Mouse (Mus musculus) embryonic facial prominence, embryonic 11.5 days (tissue): Measurements from ENCODE around the gene Myo6. TPM values are rescaled to one million over a fixed set of nuclear protein-coding genes. Genes with fewer than 3 reads are reported as not detected.
A peak's percentile ranks its signal among the peaks of the same experiment; 100 is the strongest.

Experiments
- ATAC-seq: fragments of 200-750 bp; cut with Nextera tagmentation; replicated peaks from 2 replicates; pipeline ENCODE4 v1.8.0; 2017; ENCODE audit warnings: low read depth; ENCODE audit not compliant: insufficient number of reproducible peaks, low FRiP score, low TSS enrichment
- DNase-seq: peaks from one replicate; pipeline ENCODE4 v3.0.0-alpha.2; 2015; ENCODE audit warnings: low spot score
- H3K27ac ChIP-seq: fragments of 300-500 bp; sonication (generic); replicated peaks from 2 replicates; pipeline ENCODE4 v1.5.1; 2014; ENCODE audit warnings: mild to moderate bottlenecking, low read depth, low read length, control low read depth
- H3K27me3 ChIP-seq: fragments of 300-500 bp; sonication (generic); 2 replicates; pipeline ENCODE4 v1.6.1; 2014; ENCODE audit warnings: mild to moderate bottlenecking, low read length, moderate library complexity, mixed read lengths; ENCODE audit not compliant: control insufficient read depth, insufficient read depth
- H3K36me3 ChIP-seq: fragments of 300-500 bp; sonication (generic); replicated peaks from 2 replicates; pipeline ENCODE4 v1.6.1; 2014; ENCODE audit warnings: low read depth, mild to moderate bottlenecking, low read length, moderate library complexity, mixed read lengths; ENCODE audit not compliant: control insufficient read depth, insufficient read depth
- H3K4me1 ChIP-seq: fragments of 300-500 bp; sonication (generic); 2 replicates; pipeline ENCODE4 v1.6.1; 2014; ENCODE audit warnings: low read length, mixed read lengths; ENCODE audit not compliant: control insufficient read depth, insufficient read depth
- H3K4me2 ChIP-seq: fragments of 300-500 bp; sonication (generic); 2 replicates; pipeline ENCODE4 v1.6.1; 2014; ENCODE audit warnings: low read depth, mild to moderate bottlenecking, control low read depth, low read length, moderate library complexity
- H3K4me3 ChIP-seq: fragments of 300-500 bp; sonication (generic); 2 replicates; pipeline ENCODE4 v1.5.1; 2014; ENCODE audit warnings: low read depth, low read length, control low read depth
- H3K9ac ChIP-seq: fragments of 300-500 bp; sonication (generic); replicated peaks from 2 replicates; pipeline ENCODE4 v1.6.1; 2014; ENCODE audit warnings: mild to moderate bottlenecking, control low read depth, low read length
- H3K9me3 ChIP-seq: fragments of 300-500 bp; sonication (generic); replicated peaks from 2 replicates; pipeline ENCODE4 v1.6.1; 2016; ENCODE audit warnings: mild to moderate bottlenecking, low read length, inconsistent platforms, mixed read lengths; ENCODE audit not compliant: control insufficient read depth
- WGBS: fragments of 180-500 bp; shearing (Covaris S2); extraction: QIAGEN DNeasy Blood & Tissue Kit; methylation state at CpG from one replicate; pipeline ENCODE4 v1.1.7; 2014; 5-methylcytosine and 5-hydroxymethylcytosine counted together
- polyA plus RNA-seq: library from polyadenylated mRNA; unstranded; fragments of >200 nt; fragmentation: Nextera tagmentation; extraction: Ambion mirVana; gene quantifications from 2 replicates; pipeline ENCODE4 v1.2.1, GENCODE M21; 2014

Gene Myo6
- polyA plus RNA-seq, 1 experiment from 2014 or later: 12.1 TPM

DNA sequence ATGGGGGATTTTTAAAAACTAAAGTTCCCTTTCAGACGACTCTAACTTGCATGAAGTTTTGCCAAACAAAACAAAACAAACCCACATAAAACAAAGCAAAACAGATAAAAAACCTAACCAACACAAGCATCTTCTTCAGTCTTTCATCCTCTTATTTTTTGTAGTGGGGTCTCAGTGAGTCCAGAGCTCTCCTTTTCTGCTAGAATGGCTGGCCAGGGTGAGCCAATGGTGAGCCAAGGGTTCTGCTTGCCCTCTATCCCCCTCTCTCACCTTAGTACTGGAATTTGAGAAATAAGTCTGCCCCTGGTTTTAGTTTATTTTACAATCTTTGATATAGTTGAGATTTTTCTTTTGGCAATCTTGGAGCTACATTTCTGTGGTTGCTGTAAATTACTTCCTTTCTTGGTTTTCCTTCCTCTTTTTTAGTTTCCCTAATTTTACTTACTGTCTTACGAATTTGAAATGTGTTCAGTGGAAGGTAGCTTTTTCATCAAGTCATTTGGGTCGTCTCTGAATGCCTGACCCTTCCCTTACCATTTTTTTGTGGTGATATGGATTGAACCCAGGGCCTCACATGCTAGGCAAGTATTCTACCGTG, 1.6 kb upstream of the Myo6 start:
- Histone ChIP-seq H3K27me3 (no peaks in the 10 kb centered on the region), H3K4me1 (no peaks in the 10 kb centered on the region), H3K9me3 (no peaks in the 10 kb centered on the region), H3K4me2 (no peak overlapping the region), H3K36me3 (no peaks in the 10 kb centered on the region), H3K9ac (no peak overlapping the region), H3K27ac (no peak overlapping the region), H3K4me3 (no peak overlapping the region)
- WGBS: 81% methylated on average over 4 of the region's 4 CpGs
- no peak for DNase-seq
- no peak for ATAC-seq

DNA sequence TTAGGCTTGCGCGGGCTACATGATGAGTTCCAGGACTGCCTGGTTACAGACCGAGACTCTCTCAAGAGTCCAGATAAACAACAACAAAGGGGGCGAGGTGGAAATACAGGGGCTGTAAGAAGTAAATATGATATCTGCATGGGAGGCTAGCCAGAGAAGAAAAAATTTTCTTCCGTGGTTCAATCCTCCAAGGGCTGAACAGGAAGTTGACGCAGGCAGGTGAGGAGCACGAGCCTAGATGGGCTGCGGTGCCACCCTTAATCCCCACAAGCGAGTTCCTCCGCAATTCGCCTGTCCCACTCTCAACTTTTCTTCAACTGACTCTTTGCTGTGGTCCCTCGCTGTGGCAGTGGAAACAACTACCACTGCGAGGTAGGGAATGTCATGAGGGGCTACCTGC, 640 bp upstream of the Myo6 start:
- H3K4me2 ChIP-seq: peak overlapping the region; percentile 82
- WGBS: 4% methylated on average over 13 of the region's 13 CpGs
- H3K9ac ChIP-seq: peak overlapping the region; percentile 5; the same call in 1 of the 2 replicates
- no peaks in the 10 kb centered on the region for H3K9me3 ChIP-seq
- H3K27ac ChIP-seq: no peak overlapping the region
- no peaks in the 10 kb centered on the region for H3K27me3 ChIP-seq
- no peaks in the 10 kb centered on the region for H3K36me3 ChIP-seq
- H3K4me1 ChIP-seq: no peaks in the 10 kb centered on the region
- ATAC-seq (no peak), DNase-seq (no peak)
- peak overlapping the region; percentile 64 for H3K4me3 ChIP-seq

DNA sequence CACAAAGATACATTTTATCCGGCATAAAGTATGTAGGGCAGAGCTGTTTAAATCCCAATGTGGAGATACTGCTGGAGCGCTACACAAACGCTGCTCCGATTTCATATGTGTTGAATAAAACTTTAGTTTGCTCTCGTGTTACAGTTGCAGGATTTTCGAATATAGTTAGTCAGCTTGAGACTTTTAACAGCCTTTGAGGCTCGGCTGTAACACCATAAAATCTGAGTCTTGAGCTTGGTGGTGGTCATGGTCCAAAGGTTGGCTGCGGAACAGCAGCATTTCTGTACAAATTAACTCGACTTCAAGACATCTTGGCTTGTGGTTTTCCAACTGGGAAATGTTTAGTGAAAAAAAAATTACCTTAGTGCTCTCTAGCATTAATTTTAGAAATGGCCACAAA, 859 bp downstream of the Myo6 start:
- peak overlapping the region; percentile 10; the same call in 1 of the 2 replicates for H3K4me3 ChIP-seq
- WGBS: 54% methylated on average over 9 of the region's 9 CpGs
- H3K27me3 ChIP-seq: no peaks in the 10 kb centered on the region
- H3K9me3 ChIP-seq: no peaks in the 10 kb centered on the region
- H3K4me2 ChIP-seq: peak overlapping the region; percentile 27
- ATAC-seq (no peak), DNase-seq (no peak)
- H3K27ac ChIP-seq: no peak overlapping the region
- no peaks in the 10 kb centered on the region for H3K36me3 ChIP-seq
- H3K9ac ChIP-seq: no peak overlapping the region
- H3K4me1 ChIP-seq: no peaks in the 10 kb centered on the region

DNA sequence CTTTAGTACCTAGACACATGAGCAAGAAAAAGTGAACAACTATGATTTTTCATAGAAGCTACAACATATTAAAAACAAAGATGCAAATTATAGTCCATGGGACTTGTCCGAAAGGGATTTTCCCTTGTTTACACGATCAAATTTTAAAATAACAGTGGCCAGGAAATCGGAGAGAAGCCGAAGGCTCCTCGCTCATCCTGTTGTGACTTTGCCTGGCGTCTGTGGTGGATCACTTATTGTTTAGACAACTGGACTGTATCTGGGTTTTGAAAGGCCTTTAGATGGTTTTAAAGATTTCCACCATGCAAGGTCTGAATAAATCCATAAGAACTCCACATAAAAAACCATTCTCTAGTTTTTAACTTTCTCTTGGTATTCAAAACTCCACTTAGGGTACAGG, 1.6 kb downstream of the Myo6 start:
- no peak overlapping the region for H3K4me3 ChIP-seq
- no peak overlapping the region for H3K27ac ChIP-seq
- H3K4me2 ChIP-seq: no peak overlapping the region
- no peaks in the 10 kb centered on the region for H3K36me3 ChIP-seq
- no peaks in the 10 kb centered on the region for H3K9me3 ChIP-seq
- H3K9ac ChIP-seq: no peak overlapping the region
- DNase-seq (no peak), ATAC-seq (no peak)
- H3K27me3 ChIP-seq: no peaks in the 10 kb centered on the region
- WGBS: 59% methylated on average over 6 of the region's 6 CpGs
- H3K4me1 ChIP-seq: no peaks in the 10 kb centered on the region

DNA sequence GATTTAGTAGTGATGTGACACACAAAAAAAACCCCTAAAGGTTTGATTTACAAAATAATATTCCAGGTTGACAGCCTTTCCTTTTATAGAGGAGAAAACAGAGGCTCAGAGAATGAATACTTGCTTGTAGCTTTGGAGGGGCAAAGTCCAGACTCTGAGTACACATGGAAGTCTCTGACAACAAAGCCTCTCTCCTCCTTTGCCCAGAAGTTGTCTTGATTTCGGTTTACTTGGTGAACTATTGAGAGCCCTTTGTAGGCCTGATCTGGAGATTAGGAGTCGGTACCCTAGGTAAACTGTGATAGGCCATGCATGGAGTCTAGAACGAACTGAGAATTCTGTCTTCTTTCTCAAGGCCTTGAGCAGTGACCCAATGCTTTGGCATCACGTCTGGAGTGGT, 2.3 kb downstream of the Myo6 start:
- Histone ChIP-seq H3K4me2 (no peak overlapping the region), H3K9me3 (no peaks in the 10 kb centered on the region), H3K27me3 (no peaks in the 10 kb centered on the region), H3K36me3 (no peaks in the 10 kb centered on the region), H3K27ac (no peak overlapping the region), H3K9ac (no peak overlapping the region), H3K4me3 (no peak overlapping the region), H3K4me1 (no peaks in the 10 kb centered on the region)
- DNase-seq (no peak), ATAC-seq (no peak)
- 74% methylated on average over 4 of the region's 4 CpGs for WGBS

DNA sequence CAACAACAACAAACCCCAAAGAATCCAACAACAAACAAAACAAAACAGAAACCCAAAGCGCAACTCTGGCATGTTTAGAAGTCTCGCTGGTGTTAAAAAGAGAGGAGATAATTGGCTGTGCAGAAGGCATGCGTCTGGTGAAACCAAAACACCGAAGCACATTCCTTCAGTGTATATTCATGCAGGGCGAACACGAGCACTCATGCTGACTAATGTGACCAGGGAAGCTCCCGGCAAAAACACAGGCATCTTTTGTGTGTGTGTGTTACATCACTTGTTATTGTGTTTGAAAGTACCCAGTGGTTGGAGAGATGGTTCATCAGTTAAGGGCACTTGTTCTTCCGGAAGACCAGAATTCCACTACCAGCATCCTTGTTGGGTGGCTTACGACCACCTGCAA, 4.7 kb downstream of the Myo6 start:
- Histone ChIP-seq H3K4me2 (no peak overlapping the region), H3K27me3 (no peaks in the 10 kb centered on the region), H3K4me1 (no peaks in the 10 kb centered on the region), H3K36me3 (no peaks in the 10 kb centered on the region), H3K27ac (no peak overlapping the region), H3K4me3 (no peak overlapping the region), H3K9me3 (no peaks in the 10 kb centered on the region), H3K9ac (no peak overlapping the region)
- DNase-seq (no peak), ATAC-seq (no peak)
- 87% methylated on average over 9 of the region's 9 CpGs for WGBS

DNA sequence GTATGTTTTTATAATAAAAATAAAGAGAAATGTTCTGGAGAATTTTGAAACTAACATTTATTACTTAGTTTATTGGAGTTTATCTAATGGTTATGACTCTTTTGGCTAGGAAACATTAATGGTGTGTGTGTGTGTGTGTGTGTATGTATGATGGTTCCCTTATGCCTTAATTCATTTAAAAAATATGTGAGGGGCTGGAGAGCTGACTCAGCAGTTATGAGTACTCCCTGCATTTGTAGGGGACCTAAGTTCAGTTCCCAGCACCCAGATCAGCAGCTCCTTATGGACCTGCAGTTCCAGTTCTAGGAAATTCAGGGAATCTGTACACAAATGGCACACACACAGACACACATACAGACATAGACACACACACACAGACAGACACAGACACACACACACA, 6.4 kb downstream of the Myo6 start:
- Histone ChIP-seq H3K4me2 (no peak overlapping the region), H3K36me3 (no peaks in the 10 kb centered on the region), H3K4me3 (no peak overlapping the region), H3K9me3 (no peaks in the 10 kb centered on the region), H3K4me1 (no peaks in the 10 kb centered on the region), H3K9ac (no peak overlapping the region), H3K27ac (no peak overlapping the region), H3K27me3 (no peaks in the 10 kb centered on the region)
- no peak for DNase-seq
- ATAC-seq: no peak

DNA sequence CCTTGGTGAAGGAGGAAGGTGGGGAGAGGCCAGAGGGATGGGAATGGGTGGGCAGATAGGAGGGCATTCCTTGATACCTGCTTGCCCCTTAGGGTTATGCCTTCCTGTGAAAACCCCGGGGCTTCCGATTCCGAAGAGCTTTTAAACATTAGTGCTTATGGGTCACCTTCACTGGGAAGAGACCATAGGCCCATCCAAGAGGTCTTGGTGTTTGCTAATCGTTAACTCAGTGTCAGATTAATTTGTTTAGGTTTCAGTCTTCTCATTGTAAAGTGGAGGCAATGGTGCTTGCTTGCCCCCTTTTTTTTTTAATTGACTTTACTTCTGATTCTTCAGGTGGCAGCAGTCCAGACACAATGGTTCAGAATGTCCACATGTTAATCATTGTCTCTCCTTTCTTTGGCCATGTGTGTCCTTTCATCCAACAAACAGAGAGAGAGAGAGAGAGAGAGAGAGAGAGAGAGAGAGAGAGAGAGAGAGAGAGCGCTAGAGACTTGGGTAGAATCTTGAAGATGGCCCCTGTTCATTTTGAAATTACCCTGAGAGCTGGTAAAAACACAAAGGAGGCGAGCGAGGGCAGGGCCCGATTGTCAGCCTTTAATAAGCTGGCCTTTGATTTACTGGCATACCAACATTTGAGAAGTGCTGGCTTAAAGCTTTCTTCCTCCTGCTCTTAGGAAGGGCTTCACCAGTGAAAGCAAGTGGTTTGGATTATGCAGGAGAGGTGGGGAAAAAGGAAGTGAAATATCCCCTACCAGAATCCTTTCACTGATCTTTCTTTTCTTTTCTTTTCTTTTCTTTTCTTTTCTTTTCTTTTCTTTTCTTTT, 7.8 kb downstream of the Myo6 start:
- no peak overlapping the region for H3K4me3 ChIP-seq
- WGBS: 71% methylated on average over 8 of the region's 8 CpGs

More for the DNA sequence above, 7.8 kb downstream of the Myo6 start:
- no peak overlapping the region for H3K9ac ChIP-seq
- no peak overlapping the region for H3K27ac ChIP-seq
- no peaks in the 10 kb centered on the region for H3K9me3 ChIP-seq
- no peaks in the 10 kb centered on the region for H3K4me1 ChIP-seq
- H3K27me3 ChIP-seq: no peaks in the 10 kb centered on the region
- DNase-seq (no peak), ATAC-seq (no peak)
- no peak overlapping the region for H3K4me2 ChIP-seq
- H3K36me3 ChIP-seq: no peaks in the 10 kb centered on the region
